Mouse (Mus musculus): ENCODE results near the gene Gm47841.

DNA sequence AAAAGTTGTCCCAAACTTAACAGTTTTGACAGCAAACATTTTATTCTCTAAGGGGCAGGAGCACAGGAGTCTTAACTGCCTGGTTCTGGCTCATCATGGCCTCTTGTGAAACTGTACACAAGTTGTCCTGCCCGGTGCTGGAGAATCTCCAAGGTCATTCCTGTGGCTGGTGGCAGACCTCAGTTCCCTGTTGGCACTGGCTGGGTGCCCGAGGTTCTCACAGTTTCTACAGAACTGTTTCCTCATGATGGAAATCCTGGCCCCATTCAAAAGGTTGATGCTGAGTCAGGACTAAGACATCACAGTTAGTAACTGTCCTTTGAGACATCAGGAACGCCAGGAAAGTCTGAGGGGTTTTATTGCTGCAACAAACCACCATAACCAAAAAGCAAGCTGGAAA lies 39.8 kb upstream of the Gm47841 start:
- TF ChIP-seq POLR2A (IDR thresholded peaks at IDR 0.05; ENCODE audit: low read depth, low read length): no peak
- no peak for TF ChIP-seq CTCF (IDR thresholded peaks at IDR 0.05; ENCODE audit: extremely low read depth, insufficient read length, insufficient replicate concordance, low read depth, low read length)

Measured in small intestine, adult 2 months (tissue).